Mouse (Mus musculus) liver, embryonic 14.5 days (tissue): ENCODE results near the gene Dhrs3. TPM values are rescaled to one million over a fixed set of nuclear protein-coding genes. Genes with fewer than 3 reads are reported as not detected.

Experiments
- ATAC-seq: fragments of 200-750 bp; cut with Nextera tagmentation; 2 replicates; pipeline ENCODE4 v1.8.0; 2017; ENCODE audit warnings: moderate number of reproducible peaks, mild to moderate bottlenecking, moderate library complexity; ENCODE audit not compliant: insufficient read depth
- DNase-seq, 3 experiments: peaks; one replicate each; pipeline ENCODE4 v3.0.0-alpha.2; 2012 to 2013; ENCODE audit warnings: low read depth in 3 of 3, low spot score in 3 of 3
- H3K27ac ChIP-seq: fragments of 300-500 bp; sonication (generic); 2 replicates; pipeline ENCODE4 v1.5.1; 2014; ENCODE audit warnings: moderate library complexity, mild to moderate bottlenecking, control low read depth, inconsistent platforms
- H3K27me3 ChIP-seq: fragments of 300-500 bp; sonication (generic); 2 replicates; pipeline ENCODE4 v1.6.1; 2014; ENCODE audit warnings: mild to moderate bottlenecking, low read length, moderate library complexity; ENCODE audit not compliant: control insufficient read depth, insufficient read depth
- H3K36me3 ChIP-seq: fragments of 300-500 bp; sonication (generic); replicated peaks from 2 replicates; pipeline ENCODE4 v1.6.1; 2014; ENCODE audit warnings: low read depth; ENCODE audit not compliant: control insufficient read depth, insufficient read depth
- H3K4me1 ChIP-seq, 2 experiments: fragments of 200-500 bp in 1 of 2; fragments of 300-500 bp in 1 of 2; sonication (generic) in 1 of 2; replicated peaks; 2 replicates each; pipeline ENCODE4 v1.6.1; 2012 to 2014; ENCODE audit warnings: antibody characterized with exemption in 1 of 2, inconsistent platforms in 1 of 2, low read length in 1 of 2; ENCODE audit not compliant: control insufficient read depth in 2 of 2, insufficient read depth in 2 of 2
- H3K4me2 ChIP-seq: fragments of 300-500 bp; sonication (generic); 2 replicates; pipeline ENCODE4 v1.6.1; 2014; ENCODE audit warnings: low read depth, mild to moderate bottlenecking, control low read depth, moderate library complexity
- H3K4me3 ChIP-seq, 2 experiments: fragments of 200-500 bp in 1 of 2; fragments of 300-500 bp in 1 of 2; sonication (generic) in 1 of 2; 2 replicates each; pipeline ENCODE4 v1.5.1; 2012 to 2014; ENCODE audit warnings: low read depth in 2 of 2, low read length in 2 of 2, mild to moderate bottlenecking in 2 of 2, control low read depth in 1 of 2, inconsistent platforms in 1 of 2, moderate library complexity in 1 of 2; ENCODE audit not compliant: insufficient read depth in 1 of 2
- H3K9ac ChIP-seq: fragments of 300-500 bp; sonication (generic); replicated peaks from 2 replicates; pipeline ENCODE4 v1.6.1; 2014; ENCODE audit warnings: mild to moderate bottlenecking, control low read depth, moderate library complexity
- H3K9me3 ChIP-seq: fragments of 300-500 bp; sonication (generic); 2 replicates; pipeline ENCODE4 v1.6.1; 2016; ENCODE audit warnings: low read length, mixed read lengths; ENCODE audit not compliant: control insufficient read depth
- CTCF ChIP-seq: IDR thresholded peaks from 2 replicates; pipeline ENCODE4 v1.5.1; 2016; ENCODE audit warnings: antibody characterized with exemption, low read depth, control low read depth
- EP300 ChIP-seq: IDR thresholded peaks from 2 replicates; pipeline ENCODE4 v1.6.1; 2016; ENCODE audit warnings: antibody characterized with exemption, low read depth
- WGBS: fragments of 180-500 bp; shearing (Covaris S2); extraction: QIAGEN DNeasy Blood & Tissue Kit; methylation state at CpG from one replicate; pipeline ENCODE4 v1.1.7; 2014; ENCODE audit not compliant: insufficient replicate concordance; 5-methylcytosine and 5-hydroxymethylcytosine counted together
- polyA plus RNA-seq, 2 experiments: library from polyadenylated mRNA; depleted of rRNA in 1 of 2; stranded (reverse) in 1 of 2; unstranded in 1 of 2; fragments of >200 nt; fragmentation: Nextera tagmentation in 1 of 2; extraction: Ambion mirVana in 1 of 2; gene quantifications; 2 replicates each; pipeline versions ENCODE4 v1.2.1 to v1.2.3; 2012 to 2014

Gene Dhrs3
- polyA plus RNA-seq, 2 experiments: 12.5 to 21.3 TPM

DNA sequence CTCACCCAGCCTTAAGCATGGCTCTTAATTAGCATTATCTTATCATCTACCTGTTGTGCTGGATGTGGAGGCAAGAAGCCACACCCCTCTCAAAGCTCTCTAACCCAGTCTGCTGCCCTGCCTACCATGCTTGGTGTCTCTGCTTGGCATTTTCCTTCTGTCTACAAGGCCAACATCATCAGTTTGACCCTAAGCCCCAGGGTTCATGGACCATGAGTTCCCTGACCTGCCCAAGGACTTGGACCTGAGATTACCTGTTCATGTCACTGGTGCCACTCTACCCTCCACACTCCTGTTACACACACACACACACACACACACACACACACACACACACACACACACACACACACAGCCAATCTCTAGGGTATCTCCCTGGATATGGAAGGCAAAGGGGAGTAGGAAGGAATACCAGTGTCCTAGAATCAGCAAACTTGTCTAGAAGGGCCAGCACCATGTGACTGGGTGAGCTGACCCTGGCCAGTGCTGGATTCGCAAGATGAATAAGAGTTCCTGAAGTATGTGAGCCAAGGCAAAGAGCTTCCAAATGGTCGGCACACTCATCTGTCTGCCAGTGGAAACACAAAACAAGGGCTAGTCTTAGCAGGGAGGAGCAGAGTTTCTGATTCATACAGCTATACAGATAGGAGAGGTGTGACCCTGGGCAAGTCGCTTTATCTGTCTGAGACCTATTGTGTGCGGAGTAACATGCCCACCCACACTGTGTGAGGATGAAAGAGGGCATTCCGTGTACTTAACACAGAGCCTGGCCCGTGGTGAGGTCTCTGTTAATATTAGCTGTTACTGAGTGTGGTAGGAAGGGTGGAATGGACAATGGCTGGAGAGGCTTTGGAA is 20.9 kb downstream of the Dhrs3 start:
- DNase-seq (peak in 1 of 3 experiments; percentile 57), ATAC-seq (peak; percentile 42; the same call in 1 of the 2 replicates)
- Histone ChIP-seq H3K27me3 (no peaks in the 10 kb centered on the region), H3K4me2 (no peak overlapping the region), H3K27ac (no peak overlapping the region), H3K9me3 (no peaks in the 10 kb centered on the region), H3K9ac (no peak overlapping the region), H3K36me3 (no peaks in the 10 kb centered on the region), H3K4me1 (peaks cover 0 to 7% of the 10 kb centered on the region in 2 experiments; a peak in 2 of 4 replicates), H3K4me3 (no peak overlapping the region)
- 41% methylated on average over 6 of the region's 6 CpGs for WGBS
- no peak for TF ChIP-seq EP300
- no peak for TF ChIP-seq CTCF

DNA sequence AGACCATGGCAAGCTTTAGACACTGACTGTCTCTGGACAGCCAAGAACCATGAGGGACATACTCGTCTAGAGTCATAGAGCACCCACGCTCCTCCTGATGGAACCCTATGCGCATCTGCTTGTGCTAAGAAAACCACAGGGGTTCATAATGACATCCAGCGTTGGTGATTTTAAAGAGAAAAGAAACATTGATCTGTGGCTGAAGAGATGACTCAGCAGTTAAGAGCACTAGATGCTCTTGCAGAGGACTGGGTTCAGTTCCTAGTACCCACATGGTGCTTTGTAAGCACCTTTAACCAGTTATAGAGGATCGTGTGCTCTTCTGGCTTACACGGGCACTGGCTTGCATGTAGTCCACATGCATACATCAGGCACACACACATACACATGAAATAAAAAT is 23.9 kb downstream of the Dhrs3 start:
- Histone ChIP-seq H3K27me3 (no peaks in the 10 kb centered on the region), H3K4me1 (peaks cover 0 to 7% of the 10 kb centered on the region in 2 experiments; a peak in 2 of 4 replicates), H3K4me3 (no peak overlapping the region), H3K27ac (no peak overlapping the region), H3K36me3 (no peaks in the 10 kb centered on the region), H3K9me3 (no peaks in the 10 kb centered on the region), H3K9ac (no peak overlapping the region), H3K4me2 (no peak overlapping the region)
- ATAC-seq (no peak), DNase-seq (no peak)
- WGBS: 63% methylated on average over 6 of the region's 6 CpGs
- TF ChIP-seq EP300 (no peak), CTCF (no peak)

DNA sequence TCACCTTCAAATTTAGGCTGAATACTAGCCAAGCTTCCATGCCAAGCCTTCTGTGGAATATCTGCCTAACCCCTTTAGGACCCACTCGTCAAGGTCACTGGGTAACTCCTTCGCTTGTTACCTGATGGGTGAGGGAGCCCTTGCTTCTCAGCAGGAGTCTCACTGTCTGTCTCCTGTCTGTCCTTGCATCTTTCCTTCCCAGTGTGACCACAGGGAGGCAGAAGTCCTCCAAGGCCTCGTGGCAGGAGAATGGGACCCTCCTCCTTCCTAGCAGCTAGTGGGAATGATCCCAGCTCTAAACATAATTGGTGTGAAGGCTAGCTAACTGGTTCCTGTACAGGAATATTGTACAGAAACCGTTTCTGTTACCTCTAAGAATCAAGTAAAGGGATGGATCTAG is 24.5 kb downstream of the Dhrs3 start:
- peak; percentile 34; the same call in 1 of the 2 replicates for TF ChIP-seq CTCF
- no peak for TF ChIP-seq EP300
- ATAC-seq (no peak), DNase-seq (no peak)
- Histone ChIP-seq H3K9me3 (no peaks in the 10 kb centered on the region), H3K4me3 (no peak overlapping the region), H3K4me2 (no peak overlapping the region), H3K27ac (no peak overlapping the region), H3K27me3 (no peaks in the 10 kb centered on the region), H3K4me1 (peaks cover 0 to 7% of the 10 kb centered on the region in 2 experiments; a peak in 2 of 4 replicates), H3K9ac (no peak overlapping the region), H3K36me3 (no peaks in the 10 kb centered on the region)
- WGBS: 51% methylated on average over 4 of the region's 4 CpGs

DNA sequence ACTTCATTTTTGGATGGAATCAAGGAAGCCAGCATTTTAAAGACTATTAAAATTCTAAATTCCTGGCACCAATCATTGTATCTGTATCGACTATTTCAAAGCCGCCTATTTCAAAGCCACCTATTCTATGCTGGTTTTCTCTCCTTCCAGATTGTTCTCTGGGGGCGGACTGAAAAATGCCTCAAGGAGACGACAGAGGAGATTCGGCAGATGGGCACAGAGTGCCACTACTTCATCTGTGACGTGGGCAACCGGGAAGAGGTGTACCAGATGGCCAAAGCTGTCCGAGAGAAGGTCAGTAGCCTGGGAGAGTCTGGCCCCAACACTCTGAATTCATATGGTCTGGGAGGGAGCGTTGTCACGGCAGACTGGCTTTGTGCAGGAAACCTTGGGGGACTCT is 25.9 kb downstream of the Dhrs3 start:
- Histone ChIP-seq H3K27ac (no peak overlapping the region), H3K9ac (no peak overlapping the region), H3K4me3 (no peak overlapping the region), H3K27me3 (no peaks in the 10 kb centered on the region), H3K4me1 (peaks cover 0 to 4% of the 10 kb centered on the region in 2 experiments; a peak in 2 of 4 replicates), H3K4me2 (no peak overlapping the region), H3K9me3 (no peaks in the 10 kb centered on the region), H3K36me3 (no peaks in the 10 kb centered on the region)
- WGBS: 79% methylated on average over 10 of the region's 10 CpGs
- ATAC-seq: no peak
- no peak for TF ChIP-seq EP300
- TF ChIP-seq CTCF: no peak
- no peak for DNase-seq

DNA sequence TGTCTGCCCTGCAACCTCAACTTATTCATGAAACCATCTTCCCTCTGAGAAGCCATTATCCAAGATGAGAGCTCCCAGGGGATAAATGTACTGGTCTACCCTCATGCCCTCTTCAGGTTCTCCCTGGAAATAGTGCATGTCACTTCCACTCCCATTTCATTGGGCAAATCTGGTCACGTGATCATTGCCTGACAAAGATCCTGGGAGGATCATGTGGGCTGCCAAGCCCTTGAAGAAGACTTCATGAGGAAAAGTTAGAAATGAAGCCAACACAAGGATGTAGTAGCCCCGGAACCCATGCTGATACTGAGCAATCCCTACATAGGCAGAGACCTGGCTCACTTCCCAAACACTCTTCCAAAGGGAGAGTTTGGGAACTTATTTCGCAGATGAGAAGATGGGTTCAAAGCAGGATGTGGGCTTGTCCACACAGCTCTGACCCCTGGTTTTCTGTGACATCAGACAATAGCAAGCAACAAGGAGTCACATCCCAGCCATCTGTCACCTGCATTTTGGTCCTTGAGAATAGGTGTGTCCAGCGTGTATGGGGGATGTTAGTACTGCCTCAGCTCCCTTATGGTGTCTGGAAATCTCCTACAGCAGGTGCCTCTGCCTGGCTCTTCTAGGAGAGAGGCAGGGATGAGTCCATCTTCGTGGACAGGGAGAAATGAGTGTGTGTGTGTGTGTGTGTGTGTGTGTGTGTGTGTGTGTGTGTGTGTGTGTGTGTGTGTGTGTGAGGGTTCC is 36.2 kb downstream of the Dhrs3 start:
- TF ChIP-seq EP300 (no peak), CTCF (no peak)
- Histone ChIP-seq H3K9me3 (no peaks in the 10 kb centered on the region), H3K4me3 (no peak overlapping the region), H3K36me3 (no peaks in the 10 kb centered on the region), H3K9ac (no peak overlapping the region), H3K4me1 (peaks cover 0 to 9% of the 10 kb centered on the region in 2 experiments; a peak in 2 of 4 replicates), H3K27me3 (no peaks in the 10 kb centered on the region), H3K4me2 (no peak overlapping the region), H3K27ac (no peak overlapping the region)
- 61% methylated on average over 5 of the region's 5 CpGs for WGBS
- ATAC-seq (no peak), DNase-seq (no peak)
